Mouse (Mus musculus) adrenal gland, postnatal 14 days (tissue): Measurements from ENCODE around the gene Dazap2. TPM values are rescaled to one million over a fixed set of nuclear protein-coding genes. Genes with fewer than 3 reads are reported as not detected.
A peak's percentile ranks its signal among the peaks of the same experiment; 100 is the strongest.

Experiments
- DNase-seq: peaks from one replicate; pipeline ENCODE4 v3.0.0; 2021; ENCODE audit warnings: mixed read lengths
- long read RNA-seq, 2 experiments: library from polyadenylated mRNA; stranded (forward); transcript quantifications; one replicate each; pipeline ENCODE4 v2.0.0; 2021
- total RNA-seq: library from RNA; stranded (reverse); gene quantifications from 2 replicates; pipeline ENCODE4 v1.2.3, GENCODE M21; 2021

Dazap2 gene
- 208 and 209 TPM in 2 replicates for total RNA-seq
- long read RNA-seq, experiment 1, transcript Dazap2-201 (4 exons, 2,135 nt): major isoform, 171 of 227 reads
- long read RNA-seq, experiment 1, partial matches to known transcripts: 23 of 227 reads
- long read RNA-seq, experiment 1, other reads (novel, unspliced or antisense): 32 of 227 reads
- long read RNA-seq, experiment 2, transcript Dazap2-201 (4 exons, 2,135 nt): major isoform, 89 of 118 reads
- long read RNA-seq, experiment 2, partial matches to known transcripts: 9 of 118 reads
- long read RNA-seq, experiment 2, other reads (novel, unspliced or antisense): 16 of 118 reads

DNA sequence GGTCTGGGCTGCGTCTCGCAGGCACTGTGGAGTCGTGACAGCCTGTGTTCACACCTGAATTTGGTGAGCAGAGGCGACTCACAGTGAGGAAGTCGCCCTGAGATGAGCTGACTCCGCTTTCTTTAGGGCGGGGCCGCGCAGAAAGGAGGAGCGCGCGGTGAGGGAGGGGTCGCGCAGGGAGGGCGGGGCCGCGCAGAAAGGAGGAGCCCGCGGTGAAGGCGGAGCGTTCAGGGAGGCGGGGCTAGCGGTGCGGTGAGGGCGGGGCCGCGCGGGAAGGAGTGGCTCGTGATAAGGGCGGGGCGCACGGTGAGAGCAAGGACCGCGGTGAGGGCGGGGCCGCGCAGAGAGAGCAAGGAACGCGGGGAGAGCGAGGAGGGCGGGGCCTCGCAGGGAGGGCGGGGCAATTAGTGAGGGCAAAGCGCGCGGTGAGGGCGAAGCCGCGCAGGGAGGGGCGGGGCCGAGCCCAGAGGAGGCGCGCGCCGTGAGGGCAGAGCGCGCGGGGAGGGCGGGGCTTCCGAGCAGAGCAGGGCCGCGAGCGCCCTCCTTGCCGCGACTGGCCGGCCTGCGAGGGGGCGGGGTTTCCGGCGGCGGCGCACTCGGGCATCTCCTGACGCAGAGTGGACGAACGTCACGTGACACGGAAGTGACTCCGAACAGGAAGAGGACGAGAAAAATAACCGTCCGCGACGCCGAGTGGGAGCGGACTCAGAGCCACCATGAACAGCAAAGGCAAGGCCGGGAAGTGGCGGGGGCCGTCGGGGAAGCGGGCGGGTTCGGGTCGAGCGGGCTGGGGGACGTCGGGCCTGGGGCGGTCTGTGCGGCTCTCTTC lies at the start of gene Dazap2:
Gene Dazap2, plus strand, starts transcription at position 354 of the 829 bp plus-strand sequence.
- DNase-seq: peak; percentile 100

DNA sequence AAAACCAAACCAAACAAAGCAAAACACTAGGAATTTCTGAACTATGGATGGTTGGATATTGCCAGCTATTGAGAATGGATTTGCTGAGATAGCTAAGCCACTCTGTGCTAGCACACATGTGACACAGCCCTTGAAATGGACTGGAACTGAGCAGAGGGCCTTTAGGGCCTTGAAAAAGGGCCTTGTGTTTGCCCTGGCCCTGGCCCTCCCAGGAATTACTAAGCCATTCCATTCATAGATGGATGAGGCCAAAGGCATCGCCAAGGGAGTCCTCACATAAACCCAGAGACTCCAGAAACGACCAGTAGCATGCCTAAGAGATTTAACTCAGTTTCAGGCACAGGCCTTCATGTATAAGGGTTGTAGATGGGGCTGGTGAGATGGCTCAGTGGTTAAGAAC lies 48.6 kb upstream of the Dazap2 start:
- DNase-seq: no peak

DNA sequence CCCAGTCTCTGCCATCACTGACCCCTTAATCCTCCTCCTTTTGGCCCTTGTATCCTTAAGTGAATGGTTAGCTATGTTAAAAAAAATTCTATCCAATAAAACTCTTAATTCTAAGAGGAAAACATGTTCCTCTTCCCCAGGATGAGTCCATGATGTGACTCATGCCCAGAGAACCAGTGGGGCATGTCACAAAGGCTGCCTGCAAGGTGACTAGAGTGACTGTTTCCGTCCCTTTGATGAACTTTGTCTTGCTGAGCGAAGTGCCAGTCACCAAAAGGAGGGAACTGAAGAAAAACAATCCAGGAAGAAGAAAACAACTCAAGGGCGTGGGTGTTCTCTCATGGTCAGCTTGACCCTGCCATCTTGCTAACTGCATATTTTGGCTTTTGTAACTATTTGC lies 45.9 kb upstream of the Dazap2 start:
- DNase-seq: peak; percentile 39

DNA sequence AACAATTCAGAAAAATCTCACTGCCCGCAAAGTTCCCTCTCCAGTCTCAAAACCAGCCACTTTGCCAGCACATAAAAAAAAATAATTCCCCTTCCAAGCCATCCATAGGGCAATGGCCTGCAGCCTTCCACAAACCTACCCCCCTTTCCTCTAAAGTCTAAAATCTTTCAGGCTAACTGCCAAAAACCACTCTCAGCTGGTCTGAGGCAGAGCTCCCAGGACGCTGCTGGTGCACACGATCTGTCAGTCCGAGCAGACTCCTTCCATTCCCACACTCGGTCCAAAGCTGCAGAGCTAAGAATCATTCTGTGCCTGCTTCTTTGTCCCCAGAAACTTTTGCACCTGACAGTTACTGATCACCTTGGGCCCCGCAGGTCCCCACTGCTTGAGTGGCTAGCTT lies 41.2 kb upstream of the Dazap2 start:
- DNase-seq: no peak

- DNase-seq: no peak
These were observed 40.8 kb upstream of the Dazap2 start for GRCm38 (mm10) chr15:100574378-100574777.

DNA sequence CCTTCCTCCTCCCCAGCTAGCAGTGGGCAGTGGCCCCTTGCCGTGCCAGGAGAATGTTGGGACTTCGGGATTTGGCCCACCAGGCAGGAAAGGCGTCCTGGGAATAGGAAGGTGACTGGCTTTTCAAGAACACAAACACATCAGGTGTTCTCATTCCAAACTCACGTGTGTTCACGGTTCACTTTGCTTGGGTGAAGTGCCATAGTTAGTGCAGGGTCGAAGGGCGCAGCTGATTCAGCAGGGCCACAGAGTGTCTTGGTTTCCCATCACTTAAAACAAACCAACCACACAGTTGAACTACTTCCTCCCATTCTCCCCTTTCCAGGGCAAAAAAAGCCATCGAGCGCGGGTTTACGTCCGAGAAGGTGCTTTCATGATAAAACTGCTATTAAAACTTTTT lies 39.8 kb upstream of the Dazap2 start:
- DNase-seq: no peak

- DNase-seq: no peak
These were observed 38.8 kb upstream of the Dazap2 start for GRCm38 (mm10) chr15:100576392-100576791.

DNA sequence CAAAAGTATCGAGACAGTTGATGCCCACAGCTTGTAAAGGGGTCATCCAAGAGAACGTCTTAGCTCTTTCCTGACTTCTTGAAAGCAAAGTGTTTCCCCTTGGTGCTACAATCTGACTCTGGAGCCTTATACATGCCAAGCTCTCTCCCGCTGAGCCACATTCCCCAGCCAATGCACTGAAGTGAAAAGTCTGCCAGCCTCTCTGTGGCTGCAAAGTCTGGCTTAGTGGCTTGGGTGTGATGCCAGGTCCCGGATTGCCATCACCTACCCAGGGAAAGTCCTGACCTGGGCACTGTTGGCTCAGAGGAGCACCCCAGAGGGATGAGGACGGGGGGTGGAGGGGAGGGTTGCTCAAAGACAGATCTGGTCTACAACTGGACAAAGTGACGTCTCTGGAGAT lies 38.3 kb upstream of the Dazap2 start:
- no peak for DNase-seq

DNA sequence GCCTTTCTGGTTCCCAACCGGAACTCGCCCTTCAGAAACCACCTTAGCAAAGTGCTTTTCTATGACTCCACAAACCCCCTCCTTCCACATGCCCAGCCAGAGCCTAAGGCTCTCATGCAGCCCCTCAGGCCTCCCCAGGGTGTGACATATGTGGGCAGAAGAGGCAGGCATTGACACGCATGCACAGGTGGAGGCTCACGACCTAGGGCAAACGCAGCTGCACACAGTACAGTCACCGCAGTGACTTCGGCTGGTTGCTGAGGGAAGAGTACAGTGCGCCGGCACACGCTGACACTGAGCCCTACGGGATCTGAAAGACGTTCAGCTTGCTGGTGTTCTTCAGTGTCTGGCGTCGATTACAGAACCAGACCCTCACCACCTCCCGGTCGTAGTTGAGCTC lies 37.2 kb upstream of the Dazap2 start:
- no peak for DNase-seq

DNA sequence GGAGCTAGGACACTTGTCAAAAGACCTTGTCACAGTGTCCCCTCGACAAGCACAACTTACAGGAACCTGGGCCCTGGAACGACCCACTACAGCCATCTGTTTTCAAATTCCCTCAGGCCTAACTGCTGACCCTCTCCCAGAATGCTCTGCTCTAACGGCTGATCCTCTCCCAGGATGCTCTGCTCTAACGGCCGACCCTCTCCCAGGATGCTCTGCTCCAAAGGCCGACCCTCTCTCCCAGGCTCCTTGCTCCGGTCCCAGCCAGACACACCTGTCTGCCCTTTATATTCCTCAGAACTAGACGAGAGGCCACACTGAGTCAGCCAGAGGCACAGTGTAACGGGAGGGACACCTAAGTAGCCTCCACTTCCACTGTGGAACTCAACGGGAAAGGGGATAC lies 35.0 kb upstream of the Dazap2 start:
- DNase-seq: no peak

DNA sequence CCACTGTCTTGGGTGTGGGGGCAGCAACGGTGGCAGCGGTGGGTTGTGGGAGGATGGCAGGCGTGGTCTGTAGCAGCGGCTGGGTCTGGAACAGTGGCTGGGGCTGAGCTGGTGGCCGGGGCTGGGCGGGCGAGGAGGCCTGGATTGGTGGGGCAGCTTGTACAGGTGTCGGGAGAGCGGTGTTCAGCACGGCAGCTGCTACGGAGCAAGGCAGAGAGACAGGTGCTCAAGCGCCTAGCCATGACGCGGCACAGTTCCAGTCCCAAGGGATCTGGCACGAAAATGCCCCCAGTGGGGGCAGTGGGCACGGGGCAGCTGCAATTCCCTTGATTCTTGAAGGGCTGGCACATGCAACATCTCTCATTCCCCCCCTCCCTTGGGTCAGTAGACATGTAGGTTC lies 29.2 kb upstream of the Dazap2 start:
- no peak for DNase-seq

DNA sequence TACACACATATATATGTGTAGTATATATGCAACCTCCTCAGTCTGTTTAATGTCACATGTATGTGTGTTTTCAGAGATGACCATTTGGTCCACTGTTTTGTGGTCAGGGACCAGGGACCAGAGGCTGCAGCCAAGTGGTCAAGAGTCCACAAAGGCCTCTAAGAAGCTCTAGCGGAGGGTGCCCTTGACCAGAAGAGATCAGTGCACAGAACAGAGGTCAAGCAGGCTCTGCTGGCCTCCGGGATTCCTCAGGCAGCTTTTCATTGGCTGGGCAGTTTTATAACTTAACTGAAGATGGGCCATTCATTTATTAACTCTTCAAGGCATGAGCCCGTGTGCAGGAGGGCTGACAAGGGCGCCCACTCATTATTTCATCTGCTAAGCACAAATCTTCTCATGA lies 28.0 kb upstream of the Dazap2 start:
- DNase-seq: no peak

- no peak for DNase-seq
These were observed 26.9 kb upstream of the Dazap2 start for GRCm38 (mm10) chr15:100588297-100588696.

DNA sequence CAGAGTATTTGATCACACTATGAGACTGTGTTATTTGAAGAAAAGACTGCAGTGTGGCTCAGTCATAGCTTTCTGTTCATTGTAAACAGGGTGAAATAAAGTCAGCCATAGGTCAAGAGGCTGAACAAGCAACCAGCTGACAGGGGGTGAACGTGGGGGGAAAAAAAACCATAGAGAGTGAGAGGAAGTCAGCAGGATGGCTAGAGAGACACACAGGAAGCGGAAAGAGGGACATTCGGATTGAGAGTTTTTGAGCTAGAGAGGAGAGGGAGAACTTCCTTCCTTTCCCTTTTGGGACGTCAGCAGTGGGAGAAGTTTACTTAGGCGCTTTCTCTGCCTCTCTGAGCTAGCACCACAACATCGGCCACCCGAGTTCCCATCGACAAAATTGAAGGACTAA lies 24.7 kb upstream of the Dazap2 start:
- no peak for DNase-seq

DNA sequence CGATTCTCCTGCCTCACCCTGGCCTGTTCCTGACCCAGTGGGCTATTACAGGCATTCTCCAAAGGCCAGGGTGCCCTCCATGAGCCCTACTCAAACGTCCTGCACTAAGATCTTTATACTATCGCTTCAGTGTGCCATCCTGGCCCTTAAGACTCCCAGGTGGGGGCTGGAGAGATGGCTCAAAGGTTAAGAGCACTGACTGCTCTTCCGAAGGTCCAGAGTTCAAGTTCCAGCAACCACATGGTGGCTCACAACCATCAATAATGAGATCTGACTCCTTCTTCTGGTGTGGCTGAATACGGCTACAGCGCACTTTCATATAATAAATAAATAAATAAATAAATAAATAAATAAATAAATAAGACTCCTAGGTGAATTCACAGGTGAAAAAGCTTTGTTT lies 22.3 kb upstream of the Dazap2 start:
- DNase-seq: no peak

DNA sequence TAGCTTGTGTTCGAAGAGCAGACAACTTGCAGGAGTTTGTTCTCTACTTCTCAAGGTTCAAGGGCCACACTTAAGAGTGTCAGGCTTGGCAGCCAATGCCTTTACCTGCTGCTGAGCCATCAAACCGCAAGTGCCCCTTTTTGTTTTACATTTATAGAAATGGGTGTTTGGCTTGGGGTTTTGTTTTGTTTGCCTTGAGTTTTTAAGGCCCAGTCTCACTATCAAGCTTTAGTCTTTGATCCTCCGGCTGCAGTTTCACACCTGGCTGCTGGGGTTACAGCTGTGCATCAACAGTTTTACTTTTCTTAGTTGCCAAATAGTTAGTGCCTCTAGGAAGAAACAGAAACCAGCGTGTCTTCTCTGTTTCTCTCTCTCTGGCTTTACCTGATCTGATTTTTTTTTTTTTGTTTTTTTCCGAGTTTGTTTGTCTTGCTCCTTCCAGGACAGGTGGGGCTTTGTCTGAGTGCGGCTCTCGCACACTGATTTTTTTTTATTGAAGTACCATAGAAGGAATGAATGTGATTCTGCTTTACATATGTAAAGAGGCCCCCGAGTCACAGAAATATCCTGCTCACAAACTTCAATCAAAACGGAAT lies 16.8 kb upstream of the Dazap2 start:
- DNase-seq: no peak

DNA sequence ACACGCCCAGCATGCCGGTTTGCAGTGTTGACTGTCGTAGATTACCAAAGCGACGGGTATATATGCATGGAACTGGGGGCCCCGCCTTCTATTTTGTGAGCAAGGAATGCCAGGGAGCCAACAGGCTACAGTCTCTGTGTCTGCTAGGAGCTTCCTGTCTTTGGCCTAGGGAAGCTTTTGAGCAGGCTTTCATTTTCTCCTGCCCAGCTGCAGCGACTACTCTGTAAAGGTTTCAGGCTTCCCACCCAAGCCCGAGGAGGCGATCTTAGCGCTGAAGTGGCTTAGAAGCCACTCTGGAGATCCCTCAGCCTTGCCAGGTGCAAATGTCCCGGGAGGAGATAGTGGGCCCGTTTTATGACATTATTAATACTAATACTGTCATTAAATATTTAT lies 16.3 kb upstream of the Dazap2 start:
- DNase-seq: peak; percentile 71

DNA sequence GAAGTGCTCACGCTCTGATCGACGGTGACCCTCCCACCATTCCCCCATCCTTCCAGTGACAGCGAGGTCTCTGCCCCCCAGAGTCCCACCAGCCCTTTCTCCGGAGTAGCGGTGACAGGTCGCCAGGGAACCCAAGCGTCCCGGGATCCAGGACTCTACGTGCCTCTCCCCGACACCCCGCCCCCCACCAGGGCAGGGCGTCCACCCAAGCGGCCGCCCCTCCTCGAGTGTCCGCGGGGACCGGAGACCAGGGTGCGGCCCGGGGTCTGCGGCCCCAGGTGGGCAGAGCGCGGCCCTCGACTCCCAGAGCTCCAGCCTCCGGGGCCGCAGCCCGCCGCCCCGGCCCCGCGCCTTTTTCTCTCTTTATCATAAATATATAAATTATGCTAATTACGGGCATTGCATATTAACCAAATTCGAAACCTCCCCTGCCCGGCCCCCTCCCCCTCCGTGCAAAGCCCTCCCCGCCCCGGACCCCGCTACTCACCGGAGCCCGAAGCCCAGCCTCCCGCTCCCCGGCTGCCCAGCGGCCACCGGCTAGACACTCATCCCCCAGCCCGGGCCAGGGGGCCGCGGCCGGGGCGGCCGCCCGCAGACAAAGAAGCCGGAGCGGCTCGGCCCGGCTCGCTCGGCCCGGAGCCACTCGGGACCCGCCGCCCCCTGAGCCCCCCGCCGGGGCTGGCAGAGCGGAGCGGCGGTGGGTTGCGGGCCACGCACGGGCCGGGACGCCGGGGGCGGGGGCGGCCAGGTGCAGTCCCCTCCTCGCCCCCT lies 15.7 kb upstream of the Dazap2 start, which contains the start of gene Pou6f1:
Gene Pou6f1, minus strand, starts transcription at position 709 of the 771 bp plus-strand sequence.
- DNase-seq: peak; percentile 78

GRCm38 (mm10) chr15:100600047-100600695 lies 15.0 kb upstream of the Dazap2 start:
- DNase-seq: peak; percentile 91

- DNase-seq: no peak
These were observed 14.4 kb upstream of the Dazap2 start for GRCm38 (mm10) chr15:100600696-100601272.

DNA sequence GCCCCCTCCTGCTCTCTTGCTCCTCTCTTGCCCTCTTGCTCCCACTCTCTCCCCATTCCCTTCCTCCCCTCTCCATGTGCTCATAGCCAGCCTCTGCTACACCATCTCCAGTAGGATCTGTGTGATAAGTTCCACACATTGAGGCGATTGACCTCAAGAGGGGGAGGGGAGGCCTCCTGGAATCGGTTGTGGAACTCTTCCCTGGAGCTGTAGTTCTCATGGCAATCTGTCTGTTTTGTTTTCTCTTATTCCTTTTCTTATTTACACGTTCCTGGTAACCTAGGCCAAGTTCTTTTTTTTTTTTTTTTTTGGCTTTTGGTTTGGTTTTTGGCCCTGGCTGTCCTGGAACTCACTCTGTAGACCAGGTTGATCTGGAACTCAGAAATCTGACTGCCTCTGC lies 13.5 kb upstream of the Dazap2 start:
- DNase-seq: no peak

DNA sequence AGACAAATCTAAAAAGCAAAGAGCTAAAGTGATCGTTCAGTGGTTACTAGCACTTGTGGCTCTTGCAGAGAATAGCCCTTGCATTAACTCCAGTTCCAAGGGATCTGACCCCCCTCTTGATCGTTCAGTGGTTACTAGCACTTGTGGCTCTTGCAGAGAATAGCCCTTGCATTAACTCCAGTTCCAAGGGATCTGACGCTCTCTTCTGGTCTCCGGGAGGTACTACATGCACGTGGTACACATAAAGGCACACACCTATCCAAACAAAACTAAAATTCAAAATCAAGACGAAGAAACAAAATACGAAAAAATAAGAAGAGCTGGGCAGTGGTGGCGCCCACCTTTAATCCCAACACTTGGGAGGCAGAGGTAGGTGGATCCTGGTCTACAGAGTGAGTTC lies 8.5 kb upstream of the Dazap2 start:
- peak; percentile 52 for DNase-seq
